Mouse (Mus musculus) layer of hippocampus, postnatal 14 days (tissue): ENCODE measurements at regions not wholly inside any gene's neighbourhood (a gene's known extent, or its start where the extent isn't known, plus 50 kb on each side); places are given as distances from the start of the nearest gene placed in this dataset.

Experiments used
- DNase-seq, 2 experiments: peaks; one replicate each; pipeline ENCODE4 v3.0.0; 2021 to 2022; ENCODE audit warnings: low spot score in 2 of 2, mixed read lengths in 1 of 2

DNA sequence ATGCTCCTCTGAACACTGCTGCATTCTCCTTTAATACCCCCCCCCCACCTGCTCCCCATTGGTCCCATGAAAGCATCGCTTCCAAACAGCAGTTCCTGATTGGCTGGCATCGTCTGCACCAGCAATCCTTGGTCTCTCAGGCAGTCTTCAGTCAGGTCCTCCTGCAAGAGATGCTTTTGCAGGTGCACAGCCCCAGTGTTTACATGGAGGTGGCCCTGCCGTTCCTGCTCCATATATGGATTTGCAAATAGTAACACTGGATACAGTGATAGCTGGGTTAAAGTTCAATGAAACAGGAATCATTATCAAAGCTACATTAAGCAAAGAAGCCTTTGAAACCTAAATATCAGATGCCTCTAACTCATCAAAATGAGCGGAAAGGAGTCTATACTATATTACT, 170.1 kb upstream of the Fat1 start:
- no peak for DNase-seq

DNA sequence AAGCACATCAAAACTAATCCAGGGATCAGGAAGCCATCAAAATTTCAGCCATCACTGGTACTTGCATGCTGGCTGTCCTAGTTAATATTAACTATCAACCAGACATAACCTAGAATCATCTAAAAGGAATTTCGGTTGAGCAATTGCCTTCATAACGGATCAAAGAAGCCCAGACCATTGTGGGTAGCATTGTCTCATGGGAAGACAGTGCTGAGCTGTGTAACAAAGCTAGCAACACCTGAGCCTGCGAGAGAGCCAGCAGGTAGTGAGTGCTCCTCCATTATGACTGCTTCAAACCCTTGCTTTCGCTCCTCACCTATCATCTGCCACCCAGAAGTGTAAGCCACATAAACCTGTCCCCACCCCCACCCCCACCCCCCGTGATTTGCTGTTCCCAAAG, 169.6 kb upstream of the Fat1 start:
- DNase-seq = no peak

DNA sequence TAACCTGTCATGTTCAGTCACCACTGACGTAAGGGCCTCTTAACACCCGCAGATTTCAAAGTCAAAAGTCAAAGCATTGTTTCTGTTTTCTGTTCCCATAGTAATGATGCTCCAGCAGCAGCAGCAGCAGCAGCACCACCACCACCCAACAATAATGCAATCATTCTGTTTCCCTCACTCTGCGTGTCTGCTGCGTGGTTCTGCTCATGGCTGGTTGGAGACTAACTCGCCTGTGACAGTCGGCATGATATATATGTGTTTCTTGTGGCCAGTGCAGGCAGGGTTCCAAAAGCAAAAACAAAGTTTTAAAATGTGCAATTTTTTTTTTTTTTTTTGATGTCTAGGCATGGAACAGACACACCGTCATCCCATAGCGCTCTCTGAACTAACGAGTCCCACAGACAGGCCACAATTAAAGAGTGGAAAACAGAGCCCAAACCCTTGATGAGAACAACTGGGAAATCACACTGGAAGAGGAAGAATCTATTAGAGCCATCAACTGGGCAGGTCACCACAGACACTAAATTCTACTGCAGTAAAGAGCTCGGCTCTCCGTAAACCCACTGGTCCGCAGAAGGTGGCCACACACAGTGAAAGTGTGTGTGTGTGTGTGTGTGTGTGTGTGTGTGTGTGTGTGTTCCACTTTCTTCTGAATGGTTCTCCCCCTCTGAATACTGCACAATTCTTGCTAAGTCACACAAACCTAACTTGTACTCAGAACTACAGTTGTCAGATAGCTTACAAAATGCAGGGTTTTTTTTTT, 169.0 kb upstream of the Fat1 start:
- DNase-seq = no peak

DNA sequence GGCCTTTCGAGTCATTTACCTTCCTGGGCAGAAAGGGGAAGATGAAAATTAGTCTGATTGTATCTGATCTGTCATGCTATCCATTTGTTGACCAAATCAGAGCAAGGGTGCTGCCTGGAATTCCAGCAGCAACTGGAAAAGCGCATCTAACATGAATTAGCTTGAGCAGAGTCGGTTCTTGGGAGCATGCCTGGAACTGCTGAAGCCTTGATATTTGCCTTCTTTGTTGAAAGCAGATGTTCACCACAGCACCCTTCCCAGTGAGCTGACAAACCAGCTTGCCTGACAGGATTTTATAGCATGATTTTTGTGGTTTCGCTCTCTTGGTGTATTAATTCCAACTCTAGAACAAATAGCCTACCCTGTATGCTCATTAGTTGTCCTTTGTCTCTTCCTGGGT, 168.0 kb upstream of the Fat1 start:
- no peak for DNase-seq

DNA sequence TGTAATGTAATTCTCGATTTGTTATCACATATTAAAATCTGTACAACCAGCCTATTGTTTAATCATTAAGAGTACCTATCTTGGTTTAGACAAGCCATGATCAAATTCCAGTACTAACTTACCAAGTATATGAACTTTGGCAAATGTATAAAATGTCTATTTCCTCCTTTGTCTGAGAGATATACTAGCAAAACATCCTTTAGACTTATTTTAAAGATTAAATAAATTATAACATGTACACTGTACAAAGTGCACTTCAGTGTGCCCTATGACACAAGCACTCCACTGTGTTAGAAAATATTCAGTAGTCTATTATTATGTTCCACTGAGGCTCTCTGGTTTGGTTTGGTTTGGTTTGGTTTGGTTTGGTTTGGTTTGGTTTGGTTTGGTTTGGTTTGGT, 156.0 kb upstream of the Fat1 start:
- no peak for DNase-seq

DNA sequence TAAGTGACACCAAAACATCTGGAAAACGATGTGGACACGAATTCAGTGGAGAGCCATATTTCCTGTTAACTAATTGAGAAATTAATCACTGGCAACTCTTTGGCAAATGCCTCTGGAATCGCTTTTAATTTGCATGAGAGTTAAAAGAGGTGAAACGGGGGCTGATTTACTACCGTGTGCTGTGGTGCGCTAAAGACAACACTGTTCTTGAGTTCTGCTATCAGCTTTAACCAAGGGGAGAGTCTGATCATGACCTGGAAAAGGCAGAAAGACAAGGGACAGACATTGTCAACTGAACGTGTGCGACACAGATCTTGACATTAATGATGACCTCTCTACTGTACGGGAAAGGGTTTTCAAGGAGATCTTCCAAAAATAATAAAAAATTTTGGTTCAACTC, 152.8 kb upstream of the Fat1 start:
- DNase-seq = no peak

DNA sequence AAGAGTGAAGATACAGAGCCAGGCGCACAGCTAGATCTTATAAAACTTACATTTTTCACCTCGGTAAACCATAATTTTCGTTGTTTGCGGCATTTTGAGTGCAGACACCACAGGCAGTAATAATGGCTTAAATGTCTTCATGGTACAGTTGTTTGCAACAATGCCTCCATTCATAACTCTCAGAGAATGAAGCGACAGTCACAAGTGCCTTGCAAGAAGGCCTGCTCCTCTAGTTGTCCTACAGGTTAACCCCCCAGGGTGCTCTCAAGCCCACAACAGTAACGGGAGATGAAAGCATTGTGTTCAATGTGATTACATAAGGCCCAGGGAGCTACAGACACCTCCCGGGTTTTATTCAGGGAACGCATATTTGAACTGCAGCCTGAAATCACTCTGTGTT, 150.1 kb upstream of the Fat1 start:
- DNase-seq = no peak

DNA sequence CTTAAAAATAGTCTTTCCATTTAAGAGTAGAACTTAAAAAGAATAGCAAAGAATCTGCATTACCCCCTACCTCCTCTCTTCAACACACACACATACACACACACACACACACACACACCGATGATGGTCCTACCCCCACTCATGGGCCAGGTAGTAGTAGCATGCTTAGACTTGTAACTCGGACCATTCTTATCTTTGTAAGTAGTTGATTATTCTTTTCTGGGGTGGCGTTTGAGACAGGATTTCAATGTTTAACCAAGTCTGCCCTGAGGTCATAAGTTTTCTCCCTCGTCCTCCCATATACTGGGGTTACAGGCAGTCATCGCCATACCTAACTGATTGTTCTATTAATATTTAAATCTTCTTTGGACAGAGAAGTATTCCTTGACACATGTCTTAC, 148.5 kb upstream of the Fat1 start:
- no peak for DNase-seq

DNA sequence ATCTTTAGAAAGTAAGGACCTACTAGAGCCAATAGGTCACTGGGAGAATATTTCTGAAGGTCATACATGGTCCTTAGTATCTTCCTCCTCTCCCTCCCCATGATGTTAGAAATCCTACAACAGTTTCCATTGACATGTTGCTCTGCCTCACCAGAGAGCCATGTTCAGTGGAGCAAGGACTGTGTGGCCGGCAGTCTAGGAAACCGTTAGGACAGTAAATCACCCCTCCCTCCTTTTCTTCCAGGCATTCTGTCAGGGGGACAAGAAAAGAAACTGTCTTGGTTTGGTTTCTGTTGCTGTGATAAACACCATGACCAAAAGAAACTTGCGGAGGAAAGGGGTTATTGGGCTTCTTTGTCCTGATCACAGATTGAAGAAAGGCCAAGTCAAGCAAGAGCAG, 147.0 kb upstream of the Fat1 start:
- DNase-seq = no peak

DNA sequence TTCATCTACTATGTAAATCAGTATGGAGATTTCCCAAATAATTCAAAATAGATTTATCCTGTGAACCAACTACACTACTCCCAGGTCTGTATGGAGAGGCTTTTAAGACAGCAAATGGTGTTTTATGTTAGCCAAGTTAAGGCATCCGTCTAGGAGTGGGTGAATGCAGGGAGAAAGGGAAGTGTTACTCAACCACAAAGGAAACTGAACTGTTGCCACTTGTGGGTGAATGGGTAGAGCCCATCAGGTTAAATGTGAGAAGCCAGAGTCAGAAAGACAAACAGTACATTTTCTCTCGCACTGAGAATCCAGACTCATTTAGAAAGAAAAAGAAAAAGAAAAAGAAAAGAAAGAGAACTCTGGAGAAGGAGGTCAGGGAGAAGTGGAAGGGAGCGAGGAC, 135.7 kb upstream of the Fat1 start:
- DNase-seq = no peak

DNA sequence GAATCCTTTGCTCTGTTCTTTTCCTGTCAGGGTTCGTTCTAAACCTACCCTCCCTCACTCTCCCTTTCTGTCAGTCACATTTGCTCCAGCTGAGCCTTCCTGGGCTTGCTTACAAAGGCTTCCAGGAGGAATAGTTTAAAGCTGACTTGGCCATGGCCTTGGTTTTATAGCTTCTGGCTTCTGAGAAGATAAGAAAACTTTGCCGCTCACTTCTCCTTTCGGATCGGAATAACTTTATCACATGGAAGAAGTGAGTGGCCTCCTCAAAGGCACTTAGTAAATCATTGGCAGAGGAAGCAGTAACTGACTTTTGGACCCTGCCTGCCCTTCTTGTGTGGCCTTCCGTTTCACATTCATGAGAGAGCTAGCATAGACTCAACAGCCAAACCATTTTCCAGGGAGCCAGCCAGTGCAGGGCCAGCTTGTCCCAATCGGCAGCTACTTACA, 134.4 kb upstream of the Fat1 start:
- DNase-seq = no peak

DNA sequence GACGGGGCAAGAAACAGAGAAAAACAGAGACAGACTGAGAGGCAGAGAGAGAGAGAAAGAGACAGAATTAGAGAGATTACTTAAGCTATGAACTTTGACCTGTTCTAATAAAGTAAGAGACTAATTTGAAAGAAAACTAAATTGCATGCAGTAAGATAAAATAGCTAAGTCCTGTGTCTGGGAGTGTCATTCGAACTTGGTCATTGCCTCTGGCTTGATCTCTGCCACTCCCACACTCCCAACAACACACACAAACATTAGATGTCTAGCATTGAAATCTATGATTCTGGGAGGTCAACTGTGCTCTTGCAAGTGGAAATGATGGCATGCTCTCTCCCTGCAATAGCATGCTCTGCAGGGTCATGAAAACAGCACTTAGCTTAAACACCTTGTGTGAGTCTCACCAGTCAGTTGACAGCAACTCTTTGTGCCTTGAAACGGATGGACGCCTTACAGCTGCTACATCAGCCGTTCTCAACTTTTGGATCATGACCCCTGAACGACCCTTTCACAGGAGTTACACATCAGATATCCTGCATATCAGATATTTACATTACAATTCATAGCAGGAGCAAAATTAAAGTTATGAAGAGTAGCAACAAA, 133.5 kb upstream of the Fat1 start:
- no peak for DNase-seq

DNA sequence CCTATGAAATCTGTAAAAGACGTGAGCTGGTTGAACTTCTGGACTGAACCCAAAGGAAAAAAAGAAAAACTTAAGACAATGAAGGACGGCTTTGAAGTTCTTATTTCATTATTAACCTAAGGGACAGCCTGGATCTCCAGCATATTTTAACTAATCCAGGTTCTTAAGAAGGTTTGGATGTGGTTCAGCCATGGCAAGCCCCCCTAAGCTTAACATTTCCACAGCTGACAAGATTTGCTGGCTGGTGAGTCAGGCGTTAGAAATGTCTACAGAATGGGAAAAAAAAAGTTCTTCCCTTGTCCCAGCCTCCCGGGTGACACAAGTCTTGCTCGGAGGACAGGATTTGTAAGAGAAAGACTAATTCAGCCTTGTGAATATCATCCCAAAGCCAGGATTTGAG, 132.9 kb upstream of the Fat1 start:
- no peak for DNase-seq

DNA sequence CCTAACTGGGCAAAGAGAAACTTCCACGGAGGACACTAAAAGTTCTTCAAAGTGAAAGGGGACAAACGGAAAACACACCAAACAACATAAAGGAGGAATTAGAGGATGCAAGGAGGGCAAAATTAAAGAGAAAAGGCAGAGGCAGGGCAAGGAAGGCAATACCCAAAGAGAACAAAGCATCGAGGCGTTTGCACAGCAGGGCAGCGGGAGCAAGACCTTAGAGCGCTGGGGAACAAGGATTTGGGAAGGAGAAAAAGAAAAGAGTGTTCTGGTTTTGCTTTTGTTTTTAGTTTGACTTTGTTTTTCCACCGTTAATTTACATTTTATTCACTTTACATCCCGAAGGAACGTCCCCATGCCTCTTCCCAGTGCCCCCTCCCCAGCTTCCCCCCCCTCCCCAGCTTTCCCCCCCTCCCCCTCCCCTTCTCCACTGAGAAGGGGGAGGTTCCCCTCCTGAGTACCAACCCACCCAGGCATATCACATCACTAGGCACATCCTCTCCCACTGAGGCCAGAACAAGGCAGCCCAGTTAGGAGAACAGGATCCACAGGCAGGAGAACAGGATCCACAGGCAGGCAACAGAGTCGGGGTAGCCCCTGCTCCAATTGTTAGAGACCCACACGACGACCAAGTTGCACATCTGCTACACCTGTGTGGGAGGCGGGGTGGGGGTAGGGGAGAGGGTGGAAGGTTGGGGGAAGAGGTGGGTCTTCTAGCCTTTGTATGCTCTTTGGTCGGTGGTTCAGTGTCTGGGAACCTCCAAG, 130.7 kb upstream of the Fat1 start:
- DNase-seq = no peak

DNA sequence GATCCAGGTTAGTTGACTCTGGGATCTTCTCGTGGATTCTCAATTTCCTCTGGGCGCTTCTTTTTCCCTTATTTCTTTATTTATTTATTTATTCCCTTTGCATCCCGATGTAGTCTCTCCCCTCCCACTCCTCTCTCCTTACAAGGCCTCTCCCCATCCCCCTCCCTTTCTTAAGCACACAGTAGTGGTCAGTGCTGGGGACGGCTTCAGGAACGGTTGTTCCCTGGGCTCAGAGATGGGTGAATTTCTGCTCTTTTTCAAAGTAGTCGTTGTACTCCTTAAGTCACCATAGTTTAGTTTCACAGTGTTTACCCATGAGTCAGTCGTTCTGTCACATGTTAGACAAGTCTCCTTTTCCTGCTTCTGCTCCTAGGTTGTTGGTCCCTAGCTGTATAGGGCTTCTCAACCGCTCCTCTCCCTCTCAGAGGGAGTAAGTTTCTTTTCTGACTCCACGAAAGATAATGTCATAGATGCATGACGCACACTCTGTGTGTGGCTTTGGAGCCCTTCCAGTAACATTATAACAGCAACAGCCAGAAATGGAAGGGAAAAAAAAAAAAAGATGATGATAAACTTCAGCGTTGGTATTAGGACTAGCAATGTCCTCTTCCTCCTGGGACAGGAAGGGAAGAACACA, 129.9 kb upstream of the Fat1 start:
- no peak for DNase-seq

DNA sequence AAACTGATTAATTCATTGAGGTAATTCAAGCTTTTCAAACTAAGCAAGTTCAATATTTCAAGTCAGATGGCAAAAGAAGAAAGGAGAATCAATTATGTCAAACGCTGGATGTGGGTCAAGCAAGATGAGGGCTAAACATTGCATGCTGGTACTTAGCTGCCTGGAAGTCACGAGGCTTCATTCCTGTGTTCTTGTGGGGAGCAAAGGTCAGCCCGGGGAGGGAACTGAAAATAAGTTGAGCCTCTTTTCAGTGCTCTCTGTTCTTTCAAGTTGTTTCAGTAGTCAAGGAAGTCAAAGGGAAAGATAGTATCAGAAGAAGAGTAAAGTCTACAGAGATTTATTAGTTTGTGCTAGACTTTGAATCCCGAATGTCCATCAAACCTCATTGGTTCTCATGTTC, 122.9 kb upstream of the Fat1 start:
- no peak for DNase-seq

DNA sequence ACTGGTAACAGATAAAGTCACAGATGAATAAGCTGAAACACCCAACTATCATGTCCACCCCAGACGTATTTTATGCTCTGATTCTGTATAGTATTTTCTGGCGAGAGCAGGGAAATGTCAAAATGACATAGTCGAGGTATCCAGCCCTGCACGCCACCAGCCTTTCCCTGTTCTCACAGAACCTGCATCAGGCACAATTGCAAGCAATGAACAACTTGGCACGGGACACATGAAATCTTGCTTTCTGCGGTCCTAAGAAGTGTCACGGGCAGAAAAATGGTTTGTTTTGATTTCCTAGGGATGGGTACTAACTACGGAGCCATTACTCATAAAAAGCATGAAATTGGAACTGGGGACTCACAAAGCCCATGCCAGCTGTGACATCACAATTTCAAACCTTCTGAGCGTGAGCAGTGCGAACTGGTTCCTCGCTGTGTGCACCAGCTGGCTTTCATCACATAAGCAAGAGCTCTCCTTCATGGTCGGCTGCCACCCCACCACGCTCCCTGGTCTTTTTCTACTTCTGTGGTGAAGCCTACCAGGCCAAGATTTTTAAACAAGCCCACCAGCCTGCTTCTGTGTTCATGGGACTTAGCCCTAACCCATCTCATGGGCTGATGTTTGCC, 117.6 kb upstream of the Fat1 start:
- no peak for DNase-seq

DNA sequence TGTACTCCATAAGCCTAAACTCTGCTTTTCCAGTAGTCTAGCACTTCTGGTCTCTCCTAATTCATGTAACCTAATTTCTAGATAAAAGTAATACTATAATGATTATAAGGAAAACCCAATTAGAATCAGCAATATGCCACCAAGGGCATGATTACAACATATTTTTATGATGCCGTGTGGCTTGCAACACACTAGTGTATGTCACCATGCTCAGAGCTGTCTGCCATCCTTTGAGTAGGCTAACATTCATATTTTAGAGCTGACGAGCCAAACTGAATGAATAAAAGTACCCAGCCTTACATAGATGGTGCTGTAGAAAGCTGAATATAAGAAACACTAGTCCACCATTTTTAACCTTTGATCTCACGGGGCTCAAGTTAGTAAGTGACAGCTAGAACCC, 116.0 kb upstream of the Fat1 start:
- DNase-seq = no peak

DNA sequence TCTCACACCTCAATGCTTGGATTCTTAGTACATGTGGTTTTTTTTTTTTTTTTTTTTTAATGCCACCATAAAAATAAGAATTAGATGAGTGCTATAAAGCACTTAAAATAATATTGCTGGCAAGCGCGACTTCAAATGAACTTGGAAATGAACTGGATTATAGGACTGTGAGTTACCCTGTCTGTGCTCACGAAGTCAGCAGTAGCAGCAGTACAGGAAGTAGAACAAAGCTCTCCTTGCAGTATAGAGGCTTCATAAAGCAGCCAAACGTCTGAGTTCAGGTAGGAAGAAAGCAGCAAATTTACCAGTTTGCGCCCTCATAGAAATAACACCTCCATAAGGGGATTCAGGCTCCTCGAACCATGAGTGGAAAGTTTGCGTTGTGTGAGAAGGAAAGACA, 115.6 kb upstream of the Fat1 start:
- DNase-seq = no peak

DNA sequence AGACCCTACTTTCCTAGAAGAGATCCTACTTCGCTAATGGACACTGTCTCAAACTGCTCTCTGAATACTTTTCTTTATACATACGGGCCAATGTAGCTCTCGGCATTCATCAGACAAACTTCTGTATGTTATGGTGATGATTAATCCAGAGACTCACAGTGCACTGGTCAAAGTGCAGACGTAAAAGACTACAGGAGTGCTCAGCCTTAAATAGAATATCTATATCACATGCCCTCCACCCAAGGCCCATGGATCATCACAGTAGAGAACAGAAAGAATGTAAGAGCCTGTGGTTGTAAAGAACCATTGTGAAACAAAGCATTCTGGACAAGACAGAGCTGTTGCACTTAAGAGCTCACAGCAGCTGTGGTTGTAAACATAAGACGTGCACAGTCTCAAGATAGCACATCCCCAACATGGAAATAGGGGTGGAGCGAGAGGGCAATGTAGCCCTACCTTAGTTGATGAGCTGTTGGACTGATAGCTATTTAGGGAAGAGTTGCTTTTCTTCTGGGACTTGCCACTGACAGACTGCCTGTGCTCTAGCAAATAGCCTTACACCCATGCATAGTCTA, 110.0 kb upstream of the Fat1 start:
- no peak for DNase-seq

DNA sequence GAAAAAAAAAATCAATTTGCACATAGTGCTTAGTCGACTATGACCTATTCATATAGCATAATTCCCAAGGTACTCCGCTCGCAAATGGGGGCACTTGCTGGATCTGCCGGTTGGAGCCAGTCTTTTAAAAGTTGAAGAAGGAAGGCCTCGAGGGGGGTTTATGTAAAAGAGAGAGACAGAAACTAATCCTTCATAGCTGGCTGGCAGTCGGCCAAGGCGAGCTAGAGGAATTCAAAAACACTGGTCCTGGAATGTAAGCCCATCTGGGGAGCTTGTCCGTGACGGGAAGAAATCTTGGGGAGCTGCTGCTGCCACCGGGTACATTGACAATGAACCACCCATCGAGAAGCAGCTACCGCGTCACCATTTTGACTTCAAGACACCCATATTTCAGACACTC, 108.3 kb upstream of the Fat1 start:
- peak; percentile 30 to 39 for DNase-seq
